Mouse (Mus musculus) limb, embryonic 12.5 days (tissue): ENCODE measurements around the gene Ubtf. TPM values are rescaled to one million over a fixed set of nuclear protein-coding genes. Genes with fewer than 3 reads are reported as not detected.
"Not testable (repeated sequence)": the region's sequence is repeated elsewhere in the genome, so short reads cannot be mapped to it uniquely, and the experiment has no call there.

Experiments
- ATAC-seq: fragments of 200-750 bp; cut with Nextera tagmentation; 2 replicates; pipeline ENCODE4 v1.8.0; 2017; ENCODE audit warnings: low read depth, moderate TSS enrichment; ENCODE audit not compliant: insufficient number of reproducible peaks, insufficient read depth, low FRiP score, low TSS enrichment
- H3K27ac ChIP-seq: fragments of 300-500 bp; sonication (generic); 2 replicates; pipeline ENCODE4 v1.5.1; 2016; ENCODE audit warnings: mild to moderate bottlenecking, moderate library complexity
- H3K27me3 ChIP-seq: fragments of 300-500 bp; sonication (generic); 2 replicates; pipeline ENCODE4 v1.6.1; 2016; ENCODE audit warnings: mild to moderate bottlenecking, moderate library complexity
- H3K36me3 ChIP-seq: fragments of 300-500 bp; sonication (generic); 2 replicates; pipeline ENCODE4 v1.6.1; 2016; ENCODE audit warnings: mild to moderate bottlenecking, moderate library complexity
- H3K4me1 ChIP-seq: fragments of 300-500 bp; sonication (generic); replicated peaks from 2 replicates; pipeline ENCODE4 v1.6.1; 2016
- H3K4me2 ChIP-seq: fragments of 300-500 bp; sonication (generic); 2 replicates; pipeline ENCODE4 v1.6.1; 2016; ENCODE audit warnings: mild to moderate bottlenecking, moderate library complexity
- H3K4me3 ChIP-seq: fragments of 300-500 bp; sonication (generic); replicated peaks from 2 replicates; pipeline ENCODE4 v1.5.1; 2016; ENCODE audit warnings: mild to moderate bottlenecking
- H3K9ac ChIP-seq: fragments of 300-500 bp; sonication (generic); replicated peaks from 2 replicates; pipeline ENCODE4 v1.6.1; 2016; ENCODE audit warnings: mild to moderate bottlenecking, moderate library complexity
- H3K9me3 ChIP-seq: fragments of 300-500 bp; sonication (generic); 2 replicates; pipeline ENCODE4 v1.6.1; 2016; ENCODE audit warnings: mild to moderate bottlenecking, moderate library complexity
- whole genome bisulfite sequencing: fragments of 180-500 bp; shearing (Covaris S2); methylation state at CpG from one replicate; pipeline ENCODE4 v1.1.7; 2016; 5-methylcytosine and 5-hydroxymethylcytosine counted together
- polyA plus RNA-seq: library from polyadenylated mRNA; unstranded; fragments of >200 nt; fragmentation: Nextera tagmentation; extraction: Ambion mirVana; gene quantifications from 2 replicates; pipeline ENCODE4 v1.2.1, GENCODE M21; 2016

Ubtf gene
- polyA plus RNA-seq, 1 experiment from 2014 or later, result 101 TPM

GRCm38 (mm10) chr11:102283922-102284321 lies 35.6 kb downstream of the Ubtf start:
- H3K4me1 ChIP-seq, result peaks cover 13% of the 10 kb centered on the region
- H3K9me3 ChIP-seq, result no peaks in the 10 kb centered on the region
- H3K4me2 ChIP-seq, result peak overlapping the region; percentile 67
- H3K36me3 ChIP-seq, result peaks cover 18% of the 10 kb centered on the region
- 86% methylated on average over 6 of the region's 6 CpGs for WGBS
- no peaks in the 10 kb centered on the region for H3K27me3 ChIP-seq
- ATAC-seq, result no peak
- H3K9ac ChIP-seq, result no peak overlapping the region
- H3K27ac ChIP-seq, result peak overlapping the region; percentile 66
- peak overlapping the region; percentile 75; the same call in 1 of the 2 replicates for H3K4me3 ChIP-seq

GRCm38 (mm10) chr11:102280267-102280666 lies 39.3 kb downstream of the Ubtf start:
- not testable (repeated sequence) for H3K4me2 ChIP-seq, ATAC-seq, H3K9ac ChIP-seq, H3K27ac ChIP-seq, H3K9me3 ChIP-seq, H3K27me3 ChIP-seq, H3K36me3 ChIP-seq, H3K4me3 ChIP-seq
- 73% methylated on average over 6 of the region's 6 CpGs for WGBS
- H3K4me1 ChIP-seq, result peaks cover 16% of the 10 kb centered on the region

DNA sequence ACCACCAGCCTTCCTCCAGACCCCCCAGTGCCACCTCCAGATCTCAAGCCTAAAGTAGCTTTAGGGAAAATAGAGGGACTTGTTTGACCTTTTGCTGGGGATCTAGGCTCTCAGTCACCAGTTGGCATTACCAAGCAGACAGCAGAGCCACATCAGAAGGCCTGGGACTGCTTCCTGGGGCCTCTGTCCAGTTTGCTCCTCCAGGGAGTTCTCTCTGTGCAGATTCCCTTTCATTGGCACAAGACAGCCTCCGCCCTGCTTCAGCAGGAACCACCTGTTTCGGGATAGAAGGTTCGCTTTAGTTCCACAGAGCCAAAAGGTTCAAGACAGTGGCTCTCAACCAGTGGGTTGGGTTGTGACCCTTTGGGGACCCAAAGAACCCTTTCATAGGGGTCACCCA lies 39.9 kb downstream of the Ubtf start:
- H3K4me3 ChIP-seq, result no peak overlapping the region
- no peaks in the 10 kb centered on the region for H3K9me3 ChIP-seq
- no peak overlapping the region for H3K9ac ChIP-seq
- H3K4me1 ChIP-seq, result peaks cover 16% of the 10 kb centered on the region
- H3K4me2 ChIP-seq, result no peak overlapping the region
- H3K27me3 ChIP-seq, result peaks cover 11% of the 10 kb centered on the region; the same call in 1 of the 2 replicates
- H3K27ac ChIP-seq, result no peak overlapping the region
- H3K36me3 ChIP-seq, result no peaks in the 10 kb centered on the region
- ATAC-seq, result no peak
- 95% methylated on average over 3 of the region's 3 CpGs for WGBS

DNA sequence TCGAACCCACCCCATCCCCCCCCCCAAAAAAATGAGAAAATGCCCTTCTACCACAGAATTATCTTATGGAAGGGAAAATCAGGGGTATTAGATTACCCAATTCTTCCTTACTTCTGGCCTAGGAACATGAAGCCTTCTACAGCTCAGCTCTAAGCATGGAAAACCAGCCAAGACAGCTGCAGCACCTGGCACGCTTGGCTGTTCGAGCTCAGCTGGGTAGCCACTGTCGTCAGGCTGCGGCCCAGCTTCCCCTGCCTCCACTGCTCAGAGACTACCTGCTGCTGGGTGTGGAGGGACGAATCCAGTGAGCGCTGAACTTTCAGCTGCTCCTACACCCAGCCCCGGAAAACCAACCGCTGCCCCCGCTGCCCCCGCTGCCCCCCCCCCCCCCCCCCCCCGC lies 41.8 kb downstream of the Ubtf start:
- Histone ChIP-seq H3K4me1 (peaks cover 16% of the 10 kb centered on the region), H3K36me3 (no peaks in the 10 kb centered on the region), H3K4me2 (no peak overlapping the region; the same call in 1 of the 2 replicates), H3K27ac (no peak overlapping the region), H3K4me3 (no peak overlapping the region), H3K9ac (no peak overlapping the region), H3K27me3 (peaks cover 11% of the 10 kb centered on the region; the same call in 1 of the 2 replicates), H3K9me3 (no peaks in the 10 kb centered on the region)
- WGBS, result 64% methylated on average over 8 of the region's 12 CpGs
- ATAC-seq, result no peak

DNA sequence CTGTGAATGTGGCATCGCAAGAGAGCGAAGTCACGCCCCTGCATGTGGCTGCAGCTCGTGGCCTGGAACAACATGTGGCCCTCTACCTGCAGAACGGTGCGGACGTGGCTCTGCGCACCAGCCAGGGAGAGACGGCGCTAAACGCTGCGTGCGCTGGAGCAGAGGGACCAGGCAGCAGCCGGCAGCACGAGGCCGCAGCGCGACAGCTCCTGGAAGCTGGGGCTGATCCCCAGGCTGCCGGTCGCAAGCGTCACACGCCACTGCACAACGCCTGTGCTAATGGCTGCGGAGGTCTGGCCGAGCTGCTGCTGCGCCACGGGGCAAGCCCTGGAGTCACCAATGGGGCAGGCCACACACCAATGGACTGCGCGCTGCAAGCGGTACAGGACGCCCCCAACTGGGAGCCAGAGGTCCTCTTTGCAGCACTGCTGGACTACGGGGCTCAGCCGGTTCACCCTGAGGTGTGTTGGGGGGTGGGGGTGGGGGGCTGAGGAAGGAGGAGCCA lies 43.1 kb downstream of the Ubtf start:
- Histone ChIP-seq H3K9ac (peak overlapping the region; percentile 66), H3K9me3 (no peaks in the 10 kb centered on the region), H3K36me3 (no peaks in the 10 kb centered on the region), H3K4me1 (peaks cover 16% of the 10 kb centered on the region), H3K27me3 (peaks cover 11% of the 10 kb centered on the region; the same call in 1 of the 2 replicates), H3K27ac (peak overlapping the region; percentile 64; the same call in 1 of the 2 replicates), H3K4me2 (peak overlapping the region; percentile 83), H3K4me3 (peak overlapping the region; percentile 43)
- WGBS, result under 1% methylated on average over 33 of the region's 33 CpGs
- peak; percentile 67; the same call in 1 of the 2 replicates for ATAC-seq

DNA sequence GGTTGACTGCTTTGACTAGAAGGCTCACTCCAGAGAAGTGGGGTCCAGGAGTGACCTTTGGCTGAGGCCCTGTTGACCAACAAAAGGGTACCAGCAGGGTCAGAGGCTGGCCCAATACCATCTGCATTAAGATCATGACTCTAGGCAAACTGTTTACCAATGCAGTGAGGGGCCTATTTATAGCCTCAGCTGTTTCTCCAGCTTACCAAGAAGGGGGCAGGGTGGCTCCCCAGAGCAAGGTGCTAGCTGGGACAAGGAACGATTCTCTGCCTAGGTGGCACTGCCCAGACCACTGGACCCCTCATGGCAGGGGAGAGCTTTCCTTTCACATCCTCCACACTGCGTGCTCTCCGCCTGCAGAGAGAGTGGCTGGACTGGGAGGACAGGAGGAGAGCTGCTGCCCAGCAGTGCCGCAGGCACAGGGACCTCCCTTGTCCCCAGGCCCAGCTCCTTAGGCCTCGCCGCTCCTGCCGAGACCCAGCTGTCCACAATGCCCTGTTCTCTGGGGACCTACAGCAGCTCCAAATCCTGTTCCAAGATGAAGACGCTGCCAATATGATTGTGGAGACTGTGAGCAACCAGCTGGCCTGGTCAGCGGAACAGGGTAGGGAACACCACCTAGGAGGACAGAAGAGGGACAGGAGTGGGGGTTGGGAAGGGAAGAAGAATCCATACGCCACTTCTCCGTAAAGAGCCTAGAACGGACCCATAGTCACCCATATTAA lies 50.9 kb downstream of the Ubtf start, which contains the start of gene Asb16:
Asb16 (plus strand) TSS at position 224 of the 725 bp plus-strand sequence.
- Histone ChIP-seq H3K4me2 (no peak within 1 kb of the TSS), H3K27ac (no peak within 1 kb of the TSS), H3K9ac (no peak within 1 kb of the TSS), H3K4me1 (peaks cover 4% of the 10 kb centered on the region; the same call in 1 of the 2 replicates), H3K4me3 (no peak within 1 kb of the TSS), H3K9me3 (no peaks in the 10 kb centered on the region), H3K36me3 (peaks cover 16% of the 10 kb centered on the region), H3K27me3 (no peaks in the 10 kb centered on the region; the same call in 1 of the 2 replicates)
- 83% methylated on average over 12 of the region's 12 CpGs for WGBS
- ATAC-seq, result no peak

GRCm38 (mm10) chr11:102267480-102267879 lies 52.1 kb downstream of the Ubtf start:
- ATAC-seq, result no peak
- H3K4me1 ChIP-seq, result peaks cover 4% of the 10 kb centered on the region; the same call in 1 of the 2 replicates
- no peak overlapping the region for H3K4me3 ChIP-seq
- peak overlapping the region; percentile 26; the same call in 1 of the 2 replicates for H3K4me2 ChIP-seq
- H3K27ac ChIP-seq, result no peak overlapping the region
- 0 out of 2 replicates have a peak overlapping the region, but pooled peaks have one; percentile 31 for H3K9ac ChIP-seq
- WGBS, result 9% methylated on average over 11 of the region's 11 CpGs
- peaks cover 26% of the 10 kb centered on the region for H3K36me3 ChIP-seq
- no peaks in the 10 kb centered on the region for H3K9me3 ChIP-seq
- no peaks in the 10 kb centered on the region; the same call in 1 of the 2 replicates for H3K27me3 ChIP-seq

DNA sequence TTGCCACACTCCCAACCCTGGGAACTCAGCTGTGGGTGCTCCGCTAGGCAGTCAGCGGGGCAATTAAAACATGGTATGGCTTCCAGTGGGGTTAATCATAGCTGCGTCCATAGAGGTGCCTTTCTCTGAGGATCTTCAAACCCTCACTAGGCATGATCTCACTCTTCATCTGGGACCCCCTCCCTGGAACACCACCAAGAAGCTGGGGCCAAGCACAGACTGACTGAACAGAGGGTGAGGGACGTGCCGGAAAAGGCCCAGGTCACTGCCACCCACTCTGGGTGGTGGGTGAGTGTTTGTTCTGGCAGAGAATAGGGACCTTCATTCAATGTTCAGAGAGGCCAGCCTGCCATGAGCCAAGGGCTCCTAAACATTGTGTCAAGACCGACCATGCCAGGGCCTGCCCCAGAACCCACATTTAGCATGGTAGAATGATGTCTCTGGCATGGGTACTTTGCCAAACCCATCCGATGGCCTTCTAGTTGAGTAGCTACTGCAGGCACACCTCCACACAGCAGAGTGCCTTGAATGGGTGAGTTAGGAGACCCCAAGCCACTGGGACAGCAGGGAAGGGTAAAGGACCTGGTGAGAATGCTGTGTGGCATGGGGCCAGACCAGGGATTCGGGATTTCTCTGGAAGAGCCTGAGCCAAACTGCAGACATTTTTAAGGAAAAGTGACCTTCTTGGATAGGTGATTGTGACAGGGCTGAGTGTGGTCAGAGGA lies 52.7 kb downstream of the Ubtf start:
- H3K9me3 ChIP-seq, result no peaks in the 10 kb centered on the region
- no peak overlapping the region for H3K9ac ChIP-seq
- H3K4me1 ChIP-seq, result peaks cover 4% of the 10 kb centered on the region; the same call in 1 of the 2 replicates
- 84% methylated on average over 8 of the region's 8 CpGs for WGBS
- no peak for ATAC-seq
- peaks cover 33% of the 10 kb centered on the region for H3K36me3 ChIP-seq
- no peak overlapping the region for H3K27ac ChIP-seq
- H3K4me3 ChIP-seq, result no peak overlapping the region
- H3K27me3 ChIP-seq, result no peaks in the 10 kb centered on the region; the same call in 1 of the 2 replicates
- H3K4me2 ChIP-seq, result peak overlapping the region; percentile 26; the same call in 1 of the 2 replicates

- H3K4me2 ChIP-seq, result no peak overlapping the region
- H3K27ac ChIP-seq, result no peak overlapping the region
- H3K36me3 ChIP-seq, result peaks cover 41% of the 10 kb centered on the region
- no peak for ATAC-seq
- H3K9ac ChIP-seq, result no peak overlapping the region
- H3K4me1 ChIP-seq, result peaks cover 4% of the 10 kb centered on the region; the same call in 1 of the 2 replicates
- 58% methylated on average over 14 of the region's 14 CpGs for WGBS
- no peak overlapping the region for H3K4me3 ChIP-seq
- no peaks in the 10 kb centered on the region for H3K9me3 ChIP-seq
- H3K27me3 ChIP-seq, result no peaks in the 10 kb centered on the region; the same call in 1 of the 2 replicates
These were observed 53.7 kb downstream of the Ubtf start for GRCm38 (mm10) chr11:102265816-102266215.

GRCm38 (mm10) chr11:102263211-102263610 lies 56.3 kb downstream of the Ubtf start:
- no peak for ATAC-seq
- no peak overlapping the region for H3K4me2 ChIP-seq
- no peak overlapping the region for H3K4me3 ChIP-seq
- peaks cover 63% of the 10 kb centered on the region for H3K36me3 ChIP-seq
- no peaks in the 10 kb centered on the region for H3K9me3 ChIP-seq
- H3K4me1 ChIP-seq, result peaks cover 4% of the 10 kb centered on the region; the same call in 1 of the 2 replicates
- no peak overlapping the region for H3K9ac ChIP-seq
- H3K27ac ChIP-seq, result no peak overlapping the region
- no peaks in the 10 kb centered on the region; the same call in 1 of the 2 replicates for H3K27me3 ChIP-seq
- 92% methylated on average over 7 of the region's 7 CpGs for WGBS

GRCm38 (mm10) chr11:102258521-102258920 lies 61.0 kb downstream of the Ubtf start:
- peaks cover 71% of the 10 kb centered on the region for H3K36me3 ChIP-seq
- H3K27me3 ChIP-seq, result no peaks in the 10 kb centered on the region
- no peak for ATAC-seq
- no peaks in the 10 kb centered on the region for H3K9me3 ChIP-seq
- no peak overlapping the region for H3K9ac ChIP-seq
- H3K4me1 ChIP-seq, result peaks cover 13% of the 10 kb centered on the region
- WGBS, result 90% methylated on average over 3 of the region's 3 CpGs
- no peak overlapping the region for H3K27ac ChIP-seq
- H3K4me2 ChIP-seq, result no peak overlapping the region
- H3K4me3 ChIP-seq, result no peak overlapping the region
